Mouse (Mus musculus): ENCODE measurements around the gene Hnrnpa0. TPM values are rescaled to one million over a fixed set of nuclear protein-coding genes. Genes with fewer than 3 reads are reported as not detected.

The Hnrnpa0 gene
- polyA plus RNA-seq (2015; fragmentation: Nextera tagmentation; extraction: Ambion mirVana), result 67.5 and 68.8 TPM in 2 replicates

- ATAC-seq (ENCODE audit: low FRiP score), result peak; percentile 96
- WGBS, result under 1% methylated on average over 47 of the region's 62 CpGs
Observed at GRCm38 (mm10) chr13:58128396-58128767, at the start of gene Hnrnpa0. TSS of gene Hnrnpa0 (minus strand) at chr13:58128556.

GRCm38 (mm10) chr13:58177511-58178208 lies 49.3 kb upstream of the Hnrnpa0 start:
- peaks cover 84% of the 10 kb centered on the region for H3K36me3 ChIP-seq
- no peak overlapping the region for H3K27ac ChIP-seq
- WGBS, result 85% methylated on average over 9 of the region's 9 CpGs
- H3K9ac ChIP-seq, result no peak overlapping the region
- H3K4me3 ChIP-seq, result no peak overlapping the region
- no peaks in the 10 kb centered on the region for H3K9me3 ChIP-seq
- H3K4me2 ChIP-seq, result no peak overlapping the region
- no peak for ATAC-seq (ENCODE audit: low FRiP score)
- no peaks in the 10 kb centered on the region for H3K4me1 ChIP-seq (replicated peaks)
- no peaks in the 10 kb centered on the region for H3K27me3 ChIP-seq

More at GRCm38 (mm10) chr13:58128396-58128767, at the start of gene Hnrnpa0:
- Histone ChIP-seq H3K9me3 (no peaks in the 10 kb centered on the region), H3K9ac (peak within 1 kb of the TSS; percentile 99), H3K4me1 (replicated peaks) (peaks cover 41% of the 10 kb centered on the region), H3K27me3 (no peaks in the 10 kb centered on the region), H3K4me3 (peak within 1 kb of the TSS; percentile 98), H3K36me3 (peaks cover 7% of the 10 kb centered on the region; the same call in 1 of the 2 replicates), H3K4me2 (peak within 1 kb of the TSS; percentile 83), H3K27ac (peak within 1 kb of the TSS; percentile 100)

- Histone ChIP-seq H3K27me3 (no peaks in the 10 kb centered on the region), H3K9ac (no peak overlapping the region), H3K4me2 (no peak overlapping the region), H3K36me3 (peaks cover 74% of the 10 kb centered on the region), H3K4me3 (no peak overlapping the region), H3K9me3 (no peaks in the 10 kb centered on the region), H3K4me1 (replicated peaks) (no peaks in the 10 kb centered on the region), H3K27ac (no peak overlapping the region)
- ATAC-seq (ENCODE audit: low FRiP score), result no peak
- WGBS, result 87% methylated on average over 3 of the region's 3 CpGs
Observed at GRCm38 (mm10) chr13:58176105-58176504, 47.7 kb upstream of the Hnrnpa0 start.

GRCm38 (mm10) chr13:58168119-58168518 lies 39.8 kb upstream of the Hnrnpa0 start:
- Histone ChIP-seq H3K27me3 (no peaks in the 10 kb centered on the region), H3K4me3 (no peak overlapping the region), H3K9me3 (no peaks in the 10 kb centered on the region), H3K36me3 (peaks cover 43% of the 10 kb centered on the region), H3K27ac (0 out of 2 replicates have a peak overlapping the region, but pooled peaks have one; percentile 52), H3K9ac (no peak overlapping the region), H3K4me2 (no peak overlapping the region), H3K4me1 (replicated peaks) (peaks cover 8% of the 10 kb centered on the region)
- ATAC-seq (ENCODE audit: low FRiP score), result no peak

- no peak overlapping the region for H3K4me3 ChIP-seq
- H3K9me3 ChIP-seq, result 0 out of 2 replicates have a peak, but pooled peaks cover 3% of the 10 kb centered on the region
- 97% methylated on average over 12 of the region's 12 CpGs for WGBS
- peaks cover 11% of the 10 kb centered on the region for H3K4me1 ChIP-seq (replicated peaks)
- no peaks in the 10 kb centered on the region for H3K27me3 ChIP-seq
- H3K27ac ChIP-seq, result no peak overlapping the region
- H3K4me2 ChIP-seq, result no peak overlapping the region
- ATAC-seq (ENCODE audit: low FRiP score), result no peak
- H3K9ac ChIP-seq, result no peak overlapping the region
- H3K36me3 ChIP-seq, result peaks cover 62% of the 10 kb centered on the region
Observed at GRCm38 (mm10) chr13:58163343-58163742, 35.0 kb upstream of the Hnrnpa0 start.

- 97% methylated on average over 15 of the region's 15 CpGs for WGBS
- H3K27me3 ChIP-seq, result no peaks in the 10 kb centered on the region
- H3K27ac ChIP-seq, result no peak overlapping the region
- ATAC-seq (ENCODE audit: low FRiP score), result no peak
- no peak overlapping the region for H3K9ac ChIP-seq
- no peak overlapping the region for H3K4me2 ChIP-seq
- peaks cover 54% of the 10 kb centered on the region for H3K36me3 ChIP-seq
- peaks cover 16% of the 10 kb centered on the region for H3K4me1 ChIP-seq (replicated peaks)
- no peak overlapping the region for H3K4me3 ChIP-seq
- H3K9me3 ChIP-seq, result 0 out of 2 replicates have a peak, but pooled peaks cover 3% of the 10 kb centered on the region
Observed at GRCm38 (mm10) chr13:58160761-58161160, 32.4 kb upstream of the Hnrnpa0 start.

- H3K27ac ChIP-seq, result peak overlapping the region; percentile 77
- peak overlapping the region; percentile 76 for H3K4me3 ChIP-seq
- peak overlapping the region; percentile 87 for H3K9ac ChIP-seq
- peaks cover 16% of the 10 kb centered on the region for H3K4me1 ChIP-seq (replicated peaks)
- peaks cover 35% of the 10 kb centered on the region for H3K36me3 ChIP-seq
- H3K9me3 ChIP-seq, result 0 out of 2 replicates have a peak, but pooled peaks cover 3% of the 10 kb centered on the region
- WGBS, result 12% methylated on average over 16 of the region's 16 CpGs
- no peaks in the 10 kb centered on the region for H3K27me3 ChIP-seq
- H3K4me2 ChIP-seq, result peak overlapping the region; percentile 83
- ATAC-seq (ENCODE audit: low FRiP score), result peak; percentile 65
Observed at GRCm38 (mm10) chr13:58158099-58158912, 29.9 kb upstream of the Hnrnpa0 start.

- Histone ChIP-seq H3K4me2 (peak within 1 kb of the TSS; percentile 83), H3K9me3 (0 out of 2 replicates have a peak, but pooled peaks cover 3% of the 10 kb centered on the region), H3K36me3 (peaks cover 29% of the 10 kb centered on the region), H3K27ac (peak within 1 kb of the TSS; percentile 77), H3K4me1 (replicated peaks) (peaks cover 16% of the 10 kb centered on the region), H3K4me3 (peak within 1 kb of the TSS; percentile 76), H3K9ac (peak within 1 kb of the TSS; percentile 87), H3K27me3 (no peaks in the 10 kb centered on the region)
- under 1% methylated on average over 27 of the region's 30 CpGs for WGBS
- peak; percentile 85 for ATAC-seq (ENCODE audit: low FRiP score)
Observed at GRCm38 (mm10) chr13:58157447-58158098, 29.2 kb upstream of the Hnrnpa0 start, which contains the start of gene Idnk. TSS of gene Idnk (plus strand) at chr13:58157649.

GRCm38 (mm10) chr13:58157036-58157435 lies 28.7 kb upstream of the Hnrnpa0 start:
- Histone ChIP-seq H3K27me3 (no peaks in the 10 kb centered on the region), H3K4me3 (peak overlapping the region; percentile 76), H3K27ac (peak overlapping the region; percentile 77), H3K4me2 (peak overlapping the region; percentile 83), H3K36me3 (peaks cover 25% of the 10 kb centered on the region), H3K9ac (peak overlapping the region; percentile 87), H3K9me3 (0 out of 2 replicates have a peak, but pooled peaks cover 3% of the 10 kb centered on the region), H3K4me1 (replicated peaks) (peaks cover 16% of the 10 kb centered on the region)
- peak; percentile 18; the same call in 1 of the 2 replicates for ATAC-seq (ENCODE audit: low FRiP score)
- WGBS, result 31% methylated on average over 8 of the region's 8 CpGs

GRCm38 (mm10) chr13:58156031-58156430 lies 27.7 kb upstream of the Hnrnpa0 start:
- peaks cover 16% of the 10 kb centered on the region for H3K4me1 ChIP-seq (replicated peaks)
- WGBS, result 88% methylated on average over 2 of the region's 2 CpGs
- no peaks in the 10 kb centered on the region for H3K9me3 ChIP-seq
- H3K27ac ChIP-seq, result no peak overlapping the region
- no peak overlapping the region for H3K9ac ChIP-seq
- H3K4me3 ChIP-seq, result no peak overlapping the region
- no peaks in the 10 kb centered on the region for H3K27me3 ChIP-seq
- no peak for ATAC-seq (ENCODE audit: low FRiP score)
- H3K4me2 ChIP-seq, result no peak overlapping the region
- peaks cover 15% of the 10 kb centered on the region for H3K36me3 ChIP-seq

GRCm38 (mm10) chr13:58150442-58150841 lies 22.1 kb upstream of the Hnrnpa0 start:
- WGBS, result 83% methylated on average over 11 of the region's 11 CpGs
- ATAC-seq (ENCODE audit: low FRiP score), result no peak
- Histone ChIP-seq H3K9me3 (no peaks in the 10 kb centered on the region), H3K4me1 (replicated peaks) (peaks cover 11% of the 10 kb centered on the region), H3K4me3 (no peak overlapping the region), H3K36me3 (no peaks in the 10 kb centered on the region), H3K27me3 (no peaks in the 10 kb centered on the region), H3K9ac (no peak overlapping the region), H3K4me2 (no peak overlapping the region), H3K27ac (no peak overlapping the region)

- H3K27me3 ChIP-seq, result no peaks in the 10 kb centered on the region
- no peak for ATAC-seq (ENCODE audit: low FRiP score)
- peaks cover 11% of the 10 kb centered on the region for H3K4me1 ChIP-seq (replicated peaks)
- H3K9me3 ChIP-seq, result no peaks in the 10 kb centered on the region
- H3K4me2 ChIP-seq, result no peak overlapping the region
- H3K27ac ChIP-seq, result no peak overlapping the region
- H3K9ac ChIP-seq, result no peak overlapping the region
- H3K36me3 ChIP-seq, result no peaks in the 10 kb centered on the region
- 88% methylated on average over 3 of the region's 3 CpGs for WGBS
- H3K4me3 ChIP-seq, result no peak overlapping the region
Observed at GRCm38 (mm10) chr13:58149629-58150028, 21.3 kb upstream of the Hnrnpa0 start.
